Mouse (Mus musculus) ovary, postnatal 10 days (tissue): ENCODE measurements around the gene Sepsecs.

Experiments used
- DNase-seq: peaks from one replicate; pipeline ENCODE4 v3.0.0; 2022; ENCODE audit warnings: low spot score

Gene Sepsecs

GRCm38 (mm10) chr5:52643947-52644840, 25.3 kb downstream of the Sepsecs start:
- no peak for DNase-seq

DNA sequence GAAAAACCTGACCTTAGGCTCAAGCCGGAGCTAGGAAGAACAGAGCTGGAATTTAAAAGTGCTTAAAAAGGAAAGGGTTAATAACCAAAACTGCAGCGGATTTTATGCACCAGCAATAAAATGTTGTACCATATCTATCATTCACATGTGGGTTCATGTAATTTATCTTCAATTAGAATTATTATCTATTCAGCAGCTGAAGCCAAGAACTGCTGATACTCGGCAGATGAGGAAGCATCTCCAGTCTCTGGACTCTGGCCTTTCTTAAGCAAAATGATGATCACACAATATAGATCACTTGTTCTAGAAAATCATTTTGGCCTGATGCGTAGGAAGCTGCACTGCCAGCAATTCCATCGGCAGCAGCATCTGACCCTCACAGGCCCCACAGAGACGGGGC, 27.8 kb downstream of the Sepsecs start:
- DNase-seq, result no peak

- DNase-seq, result no peak
Measured at GRCm38 (mm10) chr5:52638916-52639315, 30.6 kb downstream of the Sepsecs start.

DNA sequence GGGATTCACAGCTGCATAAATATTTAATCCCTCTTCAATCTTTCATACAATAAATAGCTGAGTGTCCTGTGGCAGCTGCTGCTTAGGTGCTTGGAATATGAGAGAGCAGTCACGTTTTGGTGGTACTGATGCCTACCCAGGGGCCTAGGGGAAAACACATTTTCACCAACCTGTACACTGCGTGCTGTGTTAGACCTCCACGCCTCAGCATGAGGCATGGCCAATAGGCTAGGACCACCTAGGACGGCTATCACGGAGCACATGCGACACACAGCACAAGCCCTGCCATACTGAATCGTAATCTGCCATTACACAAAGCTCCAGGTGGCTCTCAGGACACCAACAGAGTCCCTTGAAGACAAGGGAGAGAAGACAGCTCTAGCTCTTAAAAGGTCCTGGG, 31.5 kb downstream of the Sepsecs start:
- DNase-seq, result no peak

- DNase-seq, result no peak
Measured at GRCm38 (mm10) chr5:52636923-52637322, 32.6 kb downstream of the Sepsecs start.

DNA sequence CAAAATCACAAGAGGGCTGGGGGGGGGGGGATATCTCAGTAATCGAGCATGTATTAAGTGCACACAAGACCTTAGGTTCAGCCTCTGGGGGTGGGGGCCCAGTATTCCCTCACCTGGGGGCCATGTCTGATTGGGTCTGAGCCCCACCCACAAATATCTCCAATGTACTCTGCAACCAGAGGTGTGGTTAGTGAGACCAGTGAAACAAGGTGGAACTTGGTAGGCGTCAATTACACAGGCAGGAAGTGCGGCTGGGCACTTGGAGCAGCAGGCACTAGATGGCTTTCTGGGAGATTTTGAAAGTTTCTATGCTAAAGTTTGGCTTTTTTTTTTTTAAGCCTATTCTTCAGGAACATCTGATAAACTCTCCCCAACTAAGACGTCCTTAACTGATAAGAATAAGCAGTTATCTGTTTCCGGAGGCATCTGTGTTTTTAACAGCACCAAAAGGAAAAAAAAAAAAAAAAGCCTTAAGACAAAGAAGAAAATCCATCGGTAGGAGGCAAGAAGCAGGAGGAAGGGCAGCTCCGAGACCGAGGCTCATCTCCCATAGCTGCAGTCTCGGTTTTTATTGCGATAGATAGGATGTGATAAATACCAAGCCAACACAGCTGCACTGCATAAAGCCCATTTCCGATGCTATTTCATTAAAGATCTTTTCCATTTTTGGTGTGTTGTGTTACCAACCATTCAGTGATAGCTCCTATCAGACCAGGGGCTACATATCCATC, 33.3 kb downstream of the Sepsecs start:
- no peak for DNase-seq

DNA sequence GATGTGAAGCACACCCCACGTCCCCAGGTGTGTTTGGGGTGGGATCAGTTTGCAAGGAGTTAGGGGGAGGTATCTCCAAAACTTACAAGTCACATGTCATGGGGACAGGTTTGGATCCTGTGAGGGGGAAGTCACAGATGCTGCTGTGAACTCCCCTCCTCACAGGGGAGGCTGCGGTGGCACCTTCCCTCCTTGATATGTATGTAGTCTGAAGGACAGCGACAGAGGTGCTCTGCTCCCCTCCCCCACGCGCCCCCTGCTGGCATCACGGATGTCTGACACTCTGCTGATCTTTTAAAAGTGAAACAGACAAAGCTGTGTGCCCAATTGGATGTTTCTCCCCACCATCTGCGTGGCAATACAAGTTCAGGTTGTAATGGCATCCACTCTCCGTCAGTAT, 35.5 kb downstream of the Sepsecs start:
- DNase-seq, result no peak

GRCm38 (mm10) chr5:52630541-52630940, 39.0 kb downstream of the Sepsecs start:
- DNase-seq, result no peak

GRCm38 (mm10) chr5:52629214-52629613, 40.3 kb downstream of the Sepsecs start:
- DNase-seq, result no peak

DNA sequence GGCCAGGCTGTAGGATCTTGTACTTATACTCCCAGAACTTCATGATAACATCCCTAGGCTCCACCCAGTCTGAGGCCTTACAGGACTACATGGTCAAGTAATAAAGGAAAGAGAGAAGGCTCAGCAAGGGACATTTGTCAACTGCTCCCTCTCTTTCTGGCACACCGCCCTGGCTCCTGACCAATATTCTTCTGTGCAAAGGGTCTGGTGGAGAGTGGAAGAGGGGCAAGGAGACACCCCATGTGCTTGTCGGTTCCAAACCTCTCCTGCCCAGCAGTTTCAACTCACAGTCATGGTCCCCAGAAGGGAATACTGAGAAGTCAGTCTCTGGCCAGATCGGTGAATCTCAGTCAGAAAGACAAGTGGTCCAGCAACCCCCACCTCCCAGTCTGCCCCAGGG, 40.7 kb downstream of the Sepsecs start:
- no peak for DNase-seq

DNA sequence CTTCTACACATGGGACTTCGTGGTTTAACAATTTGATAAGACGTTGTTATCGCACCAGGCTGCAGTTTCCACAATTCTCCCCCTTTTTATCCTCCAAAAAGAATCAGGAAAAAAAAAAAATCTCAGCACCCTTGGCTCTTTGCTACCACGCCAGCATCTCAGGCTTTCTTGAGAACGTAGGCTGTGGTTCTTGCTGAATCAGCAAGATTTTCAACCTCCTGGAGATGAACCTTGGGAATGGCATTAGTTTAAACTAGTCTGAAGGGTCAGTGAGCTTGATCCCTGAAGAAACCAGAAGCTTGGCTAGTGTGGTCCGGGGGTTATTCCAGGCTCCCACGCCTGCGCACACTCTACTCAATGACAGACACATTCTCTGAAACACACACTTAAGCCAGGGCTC, 41.8 kb downstream of the Sepsecs start:
- DNase-seq, result no peak

- no peak for DNase-seq
Measured at GRCm38 (mm10) chr5:52626092-52626491, 43.4 kb downstream of the Sepsecs start.

- DNase-seq, result no peak
Measured at GRCm38 (mm10) chr5:52624956-52625355, 44.6 kb downstream of the Sepsecs start.

GRCm38 (mm10) chr5:52623099-52623498, 46.4 kb downstream of the Sepsecs start:
- no peak for DNase-seq

GRCm38 (mm10) chr5:52618348-52619270, 50.9 kb downstream of the Sepsecs start:
- DNase-seq, result no peak

- DNase-seq, result no peak
Measured at GRCm38 (mm10) chr5:52617711-52618347, 51.7 kb downstream of the Sepsecs start.

DNA sequence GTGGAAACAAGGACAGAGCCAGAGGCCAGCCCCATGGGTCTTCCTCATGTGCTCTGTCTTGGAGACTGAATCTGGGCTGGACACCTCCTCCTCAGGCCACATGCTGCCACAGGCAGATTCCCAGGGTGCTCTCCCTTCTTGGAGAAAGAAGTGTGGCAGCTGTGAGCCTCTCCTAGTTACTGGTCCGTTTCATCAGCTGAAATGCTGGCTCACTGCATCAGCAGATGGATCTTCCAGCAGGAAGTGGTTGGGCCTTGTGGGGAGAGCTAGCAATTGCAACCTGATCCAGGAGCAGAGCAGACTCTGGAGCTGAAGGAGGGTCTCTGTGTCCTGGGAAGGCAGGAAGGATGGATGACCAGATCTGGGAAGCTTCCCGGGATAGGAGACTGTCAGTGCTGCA, 53.0 kb downstream of the Sepsecs start:
- no peak for DNase-seq

DNA sequence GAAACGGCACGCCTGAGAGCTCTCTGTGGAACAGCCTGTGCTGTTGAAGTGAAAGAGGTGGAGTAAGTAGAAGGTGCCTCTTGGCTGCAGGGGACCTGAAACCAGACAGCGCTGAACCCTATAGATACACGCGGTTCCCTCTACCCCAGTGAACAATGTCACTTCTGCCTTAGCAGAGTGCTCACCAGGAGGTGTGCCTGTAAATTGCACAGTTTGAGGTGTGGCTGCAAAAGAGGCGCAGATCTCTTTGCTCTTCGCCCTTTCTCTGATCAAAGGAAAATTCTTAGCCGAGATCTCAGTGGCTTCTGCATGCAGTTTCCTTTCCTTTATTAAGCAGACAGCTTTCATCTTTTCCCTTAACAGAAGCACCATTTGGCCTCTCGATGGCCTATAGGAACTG, 54.1 kb downstream of the Sepsecs start:
- no peak for DNase-seq

GRCm38 (mm10) chr5:52614686-52615085, 54.8 kb downstream of the Sepsecs start:
- no peak for DNase-seq

- DNase-seq, result no peak
Measured at GRCm38 (mm10) chr5:52612776-52613175, 56.7 kb downstream of the Sepsecs start.

DNA sequence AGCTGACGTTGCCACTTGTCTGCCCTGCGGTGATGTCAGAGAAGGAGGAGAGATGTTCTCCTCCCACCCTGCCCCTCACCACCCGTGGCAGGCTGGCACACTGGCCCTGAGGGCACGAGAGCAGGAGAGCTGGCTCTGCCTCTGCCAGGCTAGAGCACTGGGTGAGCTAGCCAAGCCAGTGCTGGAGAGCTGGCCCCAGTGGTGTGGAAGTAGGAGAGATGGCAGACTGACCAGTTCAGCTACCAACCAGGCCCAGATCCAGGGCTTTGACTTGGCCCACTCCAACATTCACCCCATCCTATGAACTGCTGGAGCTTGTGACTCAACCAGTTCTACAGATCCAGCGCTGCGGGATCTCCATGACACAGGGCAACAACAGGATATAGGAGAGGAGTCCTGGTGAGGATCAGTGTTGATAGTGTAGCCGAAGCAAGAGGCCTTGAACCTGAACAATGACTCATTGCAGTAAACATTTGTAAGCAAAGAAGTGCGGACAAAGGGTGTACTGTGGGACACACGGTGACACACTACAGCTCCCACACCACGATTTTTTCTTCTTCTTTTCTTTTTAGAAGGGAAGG, 58.1 kb downstream of the Sepsecs start:
- DNase-seq, result no peak
